Mouse (Mus musculus) midbrain, embryonic 14.5 days (tissue): ENCODE results near the gene Pfkp. TPM values are rescaled to one million over a fixed set of nuclear protein-coding genes. Genes with fewer than 3 reads are reported as not detected.

Source experiments
- ATAC-seq: fragments of 200-750 bp; cut with Nextera tagmentation; 2 replicates; pipeline ENCODE4 v1.8.0; 2017; ENCODE audit warnings: moderate number of reproducible peaks, moderate library complexity; ENCODE audit not compliant: low FRiP score, low TSS enrichment
- DNase-seq: peaks from one replicate; pipeline ENCODE4 v3.0.0-alpha.2; 2015
- H3K27ac ChIP-seq: fragments of 300-500 bp; sonication (generic); replicated peaks from 2 replicates; pipeline ENCODE4 v1.5.1; 2014; ENCODE audit warnings: mild to moderate bottlenecking, low read depth, low read length, moderate library complexity
- H3K27me3 ChIP-seq: fragments of 300-500 bp; sonication (generic); 2 replicates; pipeline ENCODE4 v1.6.1; 2014; ENCODE audit warnings: low read length, control low read depth, mixed read lengths; ENCODE audit not compliant: control insufficient read depth, insufficient read depth
- H3K36me3 ChIP-seq: fragments of 300-500 bp; sonication (generic); 2 replicates; pipeline ENCODE4 v1.6.1; 2014; ENCODE audit warnings: low read length, control low read depth; ENCODE audit not compliant: control insufficient read depth, insufficient read depth
- H3K4me1 ChIP-seq: fragments of 300-500 bp; sonication (generic); 2 replicates; pipeline ENCODE4 v1.6.1; 2014; ENCODE audit warnings: mild to moderate bottlenecking, antibody characterized with exemption, low read length, control low read depth; ENCODE audit not compliant: control insufficient read depth, insufficient read depth
- H3K4me2 ChIP-seq: fragments of 300-500 bp; sonication (generic); 2 replicates; pipeline ENCODE4 v1.6.1; 2014; ENCODE audit warnings: mild to moderate bottlenecking, low read length, moderate library complexity
- H3K4me3 ChIP-seq: fragments of 300-500 bp; sonication (generic); replicated peaks from 2 replicates; pipeline ENCODE4 v1.5.1; 2014; ENCODE audit warnings: low read depth, low read length
- H3K9ac ChIP-seq: fragments of 300-500 bp; sonication (generic); replicated peaks from 2 replicates; pipeline ENCODE4 v1.6.1; 2014; ENCODE audit warnings: mild to moderate bottlenecking, low read length, moderate library complexity
- H3K9me3 ChIP-seq: fragments of 300-500 bp; sonication (generic); 2 replicates; pipeline ENCODE4 v1.6.1; 2016; ENCODE audit warnings: low read length, control low read depth, mixed read lengths; ENCODE audit not compliant: control insufficient read depth
- WGBS: fragments of 180-500 bp; shearing (Covaris S2); extraction: QIAGEN DNeasy Blood & Tissue Kit; methylation state at CpG from one replicate; pipeline ENCODE4 v1.1.7; 2014; 5-methylcytosine and 5-hydroxymethylcytosine counted together
- polyA plus RNA-seq: library from polyadenylated mRNA; unstranded; fragments of >200 nt; fragmentation: Nextera tagmentation; extraction: Ambion mirVana; gene quantifications from 2 replicates; pipeline ENCODE4 v1.2.1, GENCODE M21; 2014

Gene Pfkp
- polyA plus RNA-seq, 1 experiment from 2014 or later: 241 TPM

- Histone ChIP-seq H3K4me3 (no peak overlapping the region), H3K36me3 (0 out of 2 replicates have a peak, but pooled peaks cover 4% of the 10 kb centered on the region), H3K9ac (no peak overlapping the region), H3K9me3 (no peaks in the 10 kb centered on the region), H3K27ac (no peak overlapping the region), H3K4me1 (no peaks in the 10 kb centered on the region), H3K27me3 (no peaks in the 10 kb centered on the region), H3K4me2 (no peak overlapping the region)
- no peak for ATAC-seq
- 85% methylated on average over 10 of the region's 10 CpGs for WGBS
- DNase-seq: no peak
Observed at GRCm38 (mm10) chr13:6602786-6603409, 45.7 kb downstream of the Pfkp start.

- no peak for ATAC-seq
- no peak overlapping the region for H3K27ac ChIP-seq
- H3K27me3 ChIP-seq: no peaks in the 10 kb centered on the region
- no peak overlapping the region for H3K9ac ChIP-seq
- H3K4me2 ChIP-seq: no peak overlapping the region
- no peak for DNase-seq
- no peak overlapping the region for H3K4me3 ChIP-seq
- H3K9me3 ChIP-seq: no peaks in the 10 kb centered on the region
- no peaks in the 10 kb centered on the region for H3K4me1 ChIP-seq
- 0 out of 2 replicates have a peak, but pooled peaks cover 6% of the 10 kb centered on the region for H3K36me3 ChIP-seq
- 95% methylated on average over 2 of the region's 2 CpGs for WGBS
Observed at GRCm38 (mm10) chr13:6601676-6602075, 46.9 kb downstream of the Pfkp start.

- Histone ChIP-seq H3K4me1 (no peaks in the 10 kb centered on the region), H3K27me3 (no peaks in the 10 kb centered on the region), H3K36me3 (0 out of 2 replicates have a peak, but pooled peaks cover 6% of the 10 kb centered on the region), H3K4me3 (no peak overlapping the region), H3K27ac (no peak overlapping the region), H3K9me3 (no peaks in the 10 kb centered on the region), H3K4me2 (no peak overlapping the region), H3K9ac (no peak overlapping the region)
- DNase-seq (no peak), ATAC-seq (no peak)
- 90% methylated on average over 8 of the region's 8 CpGs for WGBS
Observed at GRCm38 (mm10) chr13:6600626-6601025, 48.0 kb downstream of the Pfkp start.

GRCm38 (mm10) chr13:6597801-6598200 is 50.8 kb downstream of the Pfkp start:
- 91% methylated on average over 16 of the region's 16 CpGs for WGBS
- Histone ChIP-seq H3K36me3 (0 out of 2 replicates have a peak, but pooled peaks cover 3% of the 10 kb centered on the region), H3K27ac (no peak overlapping the region), H3K9ac (no peak overlapping the region), H3K9me3 (no peaks in the 10 kb centered on the region), H3K27me3 (no peaks in the 10 kb centered on the region), H3K4me1 (no peaks in the 10 kb centered on the region), H3K4me3 (no peak overlapping the region), H3K4me2 (no peak overlapping the region)
- DNase-seq: no peak
- ATAC-seq: no peak

- no peak overlapping the region for H3K4me2 ChIP-seq
- no peak for ATAC-seq
Observed at GRCm38 (mm10) chr13:6595403-6595802, 53.2 kb downstream of the Pfkp start.

GRCm38 (mm10) chr13:6590846-6591245 is 57.7 kb downstream of the Pfkp start:
- 79% methylated on average over 3 of the region's 3 CpGs for WGBS

More at GRCm38 (mm10) chr13:6595403-6595802, 53.2 kb downstream of the Pfkp start:
- 86% methylated on average over 4 of the region's 4 CpGs for WGBS
- Histone ChIP-seq H3K27ac (no peak overlapping the region), H3K36me3 (0 out of 2 replicates have a peak, but pooled peaks cover 3% of the 10 kb centered on the region), H3K27me3 (no peaks in the 10 kb centered on the region), H3K9ac (no peak overlapping the region), H3K9me3 (no peaks in the 10 kb centered on the region), H3K4me3 (no peak overlapping the region), H3K4me1 (no peaks in the 10 kb centered on the region)
- no peak for DNase-seq

GRCm38 (mm10) chr13:6586009-6586408 is 62.6 kb downstream of the Pfkp start:
- H3K36me3 ChIP-seq: peaks cover 21% of the 10 kb centered on the region
- no peaks in the 10 kb centered on the region for H3K9me3 ChIP-seq
- H3K27me3 ChIP-seq: no peaks in the 10 kb centered on the region
- ATAC-seq: no peak
- H3K4me1 ChIP-seq: no peaks in the 10 kb centered on the region
- H3K4me2 ChIP-seq: no peak overlapping the region
- H3K9ac ChIP-seq: no peak overlapping the region
- no peak overlapping the region for H3K4me3 ChIP-seq
- 81% methylated on average over 9 of the region's 9 CpGs for WGBS
- no peak overlapping the region for H3K27ac ChIP-seq
- DNase-seq: no peak

More at GRCm38 (mm10) chr13:6590846-6591245, 57.7 kb downstream of the Pfkp start:
- Histone ChIP-seq H3K27ac (no peak overlapping the region), H3K4me3 (no peak overlapping the region), H3K4me1 (no peaks in the 10 kb centered on the region), H3K4me2 (no peak overlapping the region), H3K27me3 (no peaks in the 10 kb centered on the region), H3K36me3 (peaks cover 8% of the 10 kb centered on the region; the same call in 1 of the 2 replicates), H3K9me3 (no peaks in the 10 kb centered on the region), H3K9ac (no peak overlapping the region)
- ATAC-seq (no peak), DNase-seq (no peak)

- WGBS: 89% methylated on average over 4 of the region's 4 CpGs
- no peak overlapping the region for H3K4me3 ChIP-seq
- no peak overlapping the region for H3K27ac ChIP-seq
- H3K36me3 ChIP-seq: peaks cover 43% of the 10 kb centered on the region
- no peak overlapping the region for H3K9ac ChIP-seq
- no peak overlapping the region for H3K4me2 ChIP-seq
- no peak for ATAC-seq
- no peaks in the 10 kb centered on the region for H3K4me1 ChIP-seq
- no peak for DNase-seq
- no peaks in the 10 kb centered on the region for H3K27me3 ChIP-seq
- H3K9me3 ChIP-seq: no peaks in the 10 kb centered on the region
Observed at GRCm38 (mm10) chr13:6583499-6584125, 65.0 kb downstream of the Pfkp start.
